Mouse (Mus musculus): ENCODE data around the gene Ank3. TPM values are rescaled to one million over a fixed set of nuclear protein-coding genes. Genes with fewer than 3 reads are reported as not detected.

The Ank3 gene
- polyA plus RNA-seq, 1 experiment, result 159 TPM

DNA sequence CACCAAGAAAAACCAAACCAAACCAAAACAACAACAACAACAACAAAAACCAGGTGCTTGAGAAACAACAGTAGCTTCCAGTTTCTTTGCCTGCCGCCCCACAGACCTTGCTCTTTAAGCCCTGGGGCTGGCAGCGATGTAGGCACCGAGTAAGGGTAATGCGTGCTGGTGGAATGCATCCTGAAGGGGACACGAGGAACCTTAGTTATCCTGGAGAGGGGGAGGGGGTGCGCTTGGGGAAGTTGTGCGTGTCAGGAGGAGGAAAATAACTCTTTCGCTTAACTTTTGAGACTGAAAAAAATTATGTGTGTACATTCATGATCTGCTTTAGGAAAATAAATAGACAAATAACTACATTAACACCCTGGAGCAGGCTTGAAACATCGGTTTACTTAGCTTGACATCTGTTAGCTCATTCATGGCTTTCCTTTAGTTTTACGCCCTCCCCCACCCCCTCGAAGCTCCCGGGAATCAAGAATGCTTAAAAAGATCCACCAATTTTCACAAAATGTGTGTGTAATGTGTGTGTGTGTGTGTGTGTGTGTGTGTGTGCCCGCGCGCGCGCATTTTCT, 1.3 kb downstream of the Ank3 start:
- DNase-seq (ENCODE audit: extremely low spot score in 1 of 2, low spot score in 1 of 2), result no peak

- no peak for DNase-seq (ENCODE audit: extremely low spot score in 1 of 2, low spot score in 1 of 2)
These were observed 6.9 kb downstream of the Ank3 start for GRCm38 (mm10) chr10:69405431-69405830.

- no peak for DNase-seq (ENCODE audit: extremely low spot score in 1 of 2, low spot score in 1 of 2)
These were observed 16.3 kb downstream of the Ank3 start for GRCm38 (mm10) chr10:69414888-69415287.

- no peak for DNase-seq (ENCODE audit: extremely low spot score in 1 of 2, low spot score in 1 of 2)
These were observed 20.1 kb downstream of the Ank3 start for GRCm38 (mm10) chr10:69418716-69419115.

- DNase-seq (ENCODE audit: extremely low spot score in 1 of 2, low spot score in 1 of 2), result no peak
These were observed 21.7 kb downstream of the Ank3 start for GRCm38 (mm10) chr10:69420306-69420705.

GRCm38 (mm10) chr10:69424051-69424450, 25.5 kb downstream of the Ank3 start:
- no peak for DNase-seq (ENCODE audit: extremely low spot score in 1 of 2, low spot score in 1 of 2)

DNA sequence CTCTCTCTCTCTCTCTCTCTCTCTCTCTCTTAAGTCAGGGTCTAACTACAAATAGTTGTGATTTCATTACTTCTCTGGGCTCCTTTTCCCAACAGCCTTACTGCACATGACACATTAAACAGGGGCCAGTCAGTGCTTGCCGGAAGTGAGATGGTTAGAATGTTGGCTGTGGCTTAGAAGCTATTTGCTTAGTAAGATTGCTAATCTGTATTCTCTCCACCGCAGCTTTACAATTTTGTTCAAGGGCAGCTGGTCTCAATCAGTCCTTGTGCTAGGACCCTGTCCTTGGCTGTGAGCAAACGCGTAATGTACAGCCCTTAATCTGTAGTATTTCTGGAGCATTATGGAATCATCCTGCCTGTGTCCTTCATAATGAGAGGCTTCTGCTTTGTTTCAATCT, 31.6 kb downstream of the Ank3 start:
- no peak for DNase-seq (ENCODE audit: extremely low spot score in 1 of 2, low spot score in 1 of 2)

GRCm38 (mm10) chr10:69431101-69431500, 32.5 kb downstream of the Ank3 start:
- no peak for DNase-seq (ENCODE audit: extremely low spot score in 1 of 2, low spot score in 1 of 2)

- DNase-seq (ENCODE audit: extremely low spot score in 1 of 2, low spot score in 1 of 2), result no peak
These were observed 36.6 kb downstream of the Ank3 start for GRCm38 (mm10) chr10:69435213-69435612.

DNA sequence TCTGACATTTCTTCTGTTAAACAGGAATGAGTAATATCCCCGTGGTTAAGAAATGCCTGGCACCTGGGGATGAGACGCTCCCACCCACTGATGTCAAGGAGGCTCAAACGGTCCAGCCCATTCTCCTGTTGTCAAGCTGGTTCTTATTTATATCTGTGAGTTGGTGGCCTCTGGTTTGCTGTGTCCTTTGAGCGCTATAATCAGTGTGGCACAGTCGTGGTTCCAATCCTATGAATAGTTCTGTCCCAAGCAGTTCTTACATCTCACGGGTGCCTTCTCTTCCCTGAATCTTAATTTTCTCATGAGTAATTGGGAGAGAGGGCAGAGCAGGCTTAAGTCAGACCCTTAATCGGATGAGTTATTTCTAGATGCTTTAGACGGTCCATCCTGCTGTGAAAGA, 40.9 kb downstream of the Ank3 start:
- no peak for DNase-seq (ENCODE audit: extremely low spot score in 1 of 2, low spot score in 1 of 2)

DNA sequence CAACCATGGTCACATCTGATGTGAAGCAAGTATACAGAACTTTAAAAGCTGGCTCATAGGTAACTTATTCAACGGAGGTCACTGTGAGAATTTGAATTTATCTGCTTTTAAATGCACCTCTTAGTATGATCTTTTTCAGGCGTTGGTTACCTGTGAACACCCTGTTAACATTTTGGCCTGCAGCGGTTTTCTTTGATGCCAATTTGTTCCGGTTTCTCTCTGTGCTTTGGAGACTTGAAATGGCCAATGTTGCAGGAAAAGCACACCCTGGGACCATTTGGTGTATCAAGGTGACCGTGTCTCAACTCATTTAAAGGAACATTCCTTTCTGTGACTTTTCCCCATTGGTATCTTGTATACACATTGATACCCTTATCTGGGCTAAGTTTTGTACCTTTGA, 46.0 kb downstream of the Ank3 start:
- DNase-seq (ENCODE audit: extremely low spot score in 1 of 2, low spot score in 1 of 2), result no peak

DNA sequence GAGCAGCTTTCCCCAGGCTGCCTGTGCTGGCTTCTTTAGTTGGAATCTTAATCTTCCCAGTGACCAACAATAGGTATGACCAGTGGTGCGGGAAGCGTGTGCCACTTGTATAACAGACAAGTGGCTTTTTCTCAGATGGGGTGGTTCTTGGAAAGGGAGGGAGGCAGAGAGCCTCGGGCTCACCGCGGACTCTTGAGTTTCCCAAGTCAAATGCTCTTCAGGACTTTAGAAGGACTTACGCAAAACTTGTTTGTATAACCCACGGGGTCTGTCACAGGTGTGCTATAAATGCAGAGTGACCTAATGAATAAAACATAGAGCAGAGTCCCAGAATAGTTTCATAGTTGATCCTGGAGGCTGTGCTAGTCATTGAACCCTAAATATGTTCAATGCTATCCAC, 47.4 kb downstream of the Ank3 start:
- DNase-seq (ENCODE audit: extremely low spot score in 1 of 2, low spot score in 1 of 2), result no peak

DNA sequence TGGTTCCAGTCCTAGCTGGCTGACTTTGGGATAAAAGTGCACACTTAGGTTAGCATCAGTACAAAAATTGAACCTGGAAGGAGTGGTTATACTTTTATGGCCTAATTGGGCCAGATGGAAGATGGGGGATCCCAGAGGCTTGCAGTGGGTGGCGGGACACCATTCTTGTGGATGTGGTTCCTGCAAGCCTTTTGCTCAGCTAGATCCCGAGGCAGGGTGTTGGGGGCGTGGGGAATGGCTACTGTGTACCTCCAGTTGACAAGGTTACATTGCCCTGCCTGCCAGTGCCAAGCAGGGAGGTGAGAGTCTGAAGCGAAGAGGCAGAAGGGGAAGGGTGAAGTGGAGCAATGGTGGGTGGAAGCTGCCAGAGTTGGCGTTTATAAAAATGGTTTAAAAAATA, 48.0 kb downstream of the Ank3 start:
- no peak for DNase-seq (ENCODE audit: extremely low spot score in 1 of 2, low spot score in 1 of 2)

GRCm38 (mm10) chr10:69447308-69447707, 48.7 kb downstream of the Ank3 start:
- no peak for DNase-seq (ENCODE audit: extremely low spot score in 1 of 2, low spot score in 1 of 2)

DNA sequence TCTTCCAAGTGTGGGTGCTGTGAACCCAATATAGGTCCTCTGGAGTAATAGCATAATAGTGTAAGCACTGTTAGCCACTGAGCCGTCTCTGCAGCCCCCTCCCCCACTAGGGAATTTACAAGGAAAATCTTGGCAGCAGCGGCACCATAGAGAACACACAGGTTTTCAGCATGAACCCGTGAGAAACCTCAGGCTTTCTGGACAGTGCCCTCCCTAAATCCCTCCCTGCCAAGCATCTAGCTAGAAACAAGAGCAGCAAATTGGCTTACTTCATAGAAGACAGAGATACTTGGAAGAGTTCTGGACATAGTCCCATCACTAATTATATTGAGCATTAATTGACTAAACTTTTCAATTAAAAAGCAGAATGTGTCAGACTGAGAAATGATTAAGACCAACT, 49.6 kb downstream of the Ank3 start:
- no peak for DNase-seq (ENCODE audit: extremely low spot score in 1 of 2, low spot score in 1 of 2)

DNA sequence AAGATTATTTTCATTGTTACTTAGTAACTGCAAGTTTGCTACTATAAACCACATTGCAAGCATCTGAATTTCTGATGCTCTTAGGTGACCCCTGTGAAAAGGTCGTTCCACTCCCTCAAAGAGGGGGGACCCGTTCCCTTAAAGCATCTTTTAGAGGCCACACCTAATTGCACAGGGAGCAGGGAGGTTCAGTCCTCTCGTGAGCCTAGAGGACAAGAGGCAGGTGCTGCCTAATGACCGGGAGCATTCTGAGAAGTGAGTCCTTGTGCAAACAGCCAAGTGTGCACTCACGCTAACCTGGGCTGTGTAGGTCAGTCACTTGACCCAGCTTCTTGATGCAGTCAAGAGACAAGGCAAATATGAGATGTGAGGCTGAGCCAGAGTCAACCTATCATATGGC, 52.4 kb downstream of the Ank3 start:
- DNase-seq (ENCODE audit: extremely low spot score in 1 of 2, low spot score in 1 of 2), result no peak

DNA sequence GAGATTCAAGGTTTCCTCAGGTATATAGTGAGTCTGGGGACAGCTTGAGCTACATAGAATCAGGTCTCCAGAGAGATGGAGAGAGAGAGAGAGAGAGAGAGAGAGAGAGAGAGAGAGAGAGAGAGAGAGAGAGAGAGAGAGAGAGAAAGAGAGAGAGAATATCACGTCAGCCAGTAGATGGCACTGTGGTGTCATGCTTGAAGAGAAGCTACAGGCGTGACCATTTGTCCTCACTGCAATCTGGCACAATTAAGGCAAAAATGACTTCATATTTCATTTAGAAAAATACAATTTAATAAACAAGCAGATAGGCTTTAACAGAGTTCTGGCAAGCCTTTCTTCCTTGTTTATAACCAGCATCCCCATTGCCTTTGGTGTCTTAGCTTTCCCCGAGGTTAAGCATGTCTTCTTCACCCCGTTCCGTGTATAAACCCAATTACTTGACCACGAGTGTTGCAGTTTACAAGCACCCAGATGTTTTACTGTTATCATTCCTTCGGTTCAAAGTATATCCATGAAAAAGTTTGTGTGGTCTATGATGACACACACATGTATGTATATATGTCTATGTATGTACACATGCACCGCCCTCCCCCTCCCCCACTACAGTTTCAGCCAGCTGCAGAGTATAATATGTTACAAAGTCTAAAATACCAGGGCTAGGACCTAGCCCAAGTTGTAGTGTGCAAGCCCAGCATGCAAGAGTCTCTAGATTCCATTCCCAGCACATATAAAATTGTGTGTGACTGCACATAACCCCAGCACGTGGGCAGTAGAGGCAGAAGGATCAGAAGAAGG, 53.8 kb downstream of the Ank3 start:
- DNase-seq (ENCODE audit: extremely low spot score in 1 of 2, low spot score in 1 of 2), result peak; percentile 26 to 90

DNA sequence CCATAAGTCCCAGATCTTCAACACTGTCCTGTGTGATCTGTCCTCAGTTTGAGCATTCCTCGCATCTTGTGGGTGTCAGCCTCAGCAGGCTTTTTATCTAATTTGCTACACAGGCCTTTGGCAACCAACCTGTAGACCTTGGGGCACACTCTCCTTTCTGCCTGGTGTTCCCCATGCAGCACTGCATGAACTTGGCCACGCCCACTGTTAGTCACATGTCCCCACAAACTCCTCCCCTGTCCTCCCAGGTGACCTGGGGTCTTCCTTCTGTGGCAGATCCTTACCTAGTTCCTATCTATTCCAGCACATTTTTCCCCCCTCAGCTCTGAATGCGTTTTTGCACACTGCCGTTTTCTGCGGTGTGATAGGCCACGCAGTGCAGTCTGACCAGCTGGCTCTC, 55.0 kb downstream of the Ank3 start:
- DNase-seq (ENCODE audit: extremely low spot score in 1 of 2, low spot score in 1 of 2), result no peak

GRCm38 (mm10) chr10:69454480-69454879, 55.9 kb downstream of the Ank3 start:
- peak in 1 of 2 experiments; percentile 37 for DNase-seq (ENCODE audit: extremely low spot score in 1 of 2, low spot score in 1 of 2)

DNA sequence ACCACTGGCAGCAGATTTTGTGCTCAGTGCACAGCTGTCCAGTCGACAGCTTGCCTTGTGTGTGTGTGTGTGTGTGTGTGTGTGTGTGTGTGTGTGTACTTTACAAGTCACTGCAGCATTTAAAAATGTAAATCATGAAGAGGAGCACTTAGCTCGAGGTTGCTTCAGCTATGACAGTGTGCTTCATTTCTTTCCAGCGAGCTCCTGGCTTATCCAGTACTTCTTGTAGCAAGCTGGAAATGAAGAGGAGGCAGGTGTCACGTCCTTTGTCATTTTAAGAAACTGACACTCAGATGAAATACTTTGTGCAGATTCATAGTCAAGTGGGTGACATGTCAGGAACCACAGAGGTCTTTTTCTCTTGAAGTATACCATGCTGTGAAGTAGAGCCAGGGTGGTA, 66.3 kb downstream of the Ank3 start:
- DNase-seq (ENCODE audit: extremely low spot score in 1 of 2, low spot score in 1 of 2), result peak in 1 of 2 experiments; percentile 22

- peak; percentile 67 to 85 for DNase-seq (ENCODE audit: extremely low spot score in 1 of 2, low spot score in 1 of 2)
These were observed 67.1 kb downstream of the Ank3 start for GRCm38 (mm10) chr10:69465558-69466200.

DNA sequence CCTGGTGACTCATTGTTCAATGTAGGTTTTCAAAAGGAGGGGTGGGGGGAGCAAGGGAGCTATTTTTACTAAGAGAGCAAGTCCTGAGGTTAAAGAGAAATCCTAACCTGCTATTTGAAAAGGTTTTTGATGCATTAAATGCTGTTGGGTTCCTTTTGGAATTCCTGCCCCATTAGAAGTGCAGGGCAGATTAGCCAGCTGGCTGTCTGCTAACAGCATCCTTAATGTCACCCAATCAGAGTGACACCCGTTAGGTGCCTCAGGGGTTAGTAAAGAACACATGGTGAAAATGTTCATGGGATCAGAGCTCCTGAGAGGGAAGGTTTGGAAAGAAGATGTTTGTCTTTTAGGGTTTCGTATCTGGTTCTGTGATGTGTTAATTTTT, 67.6 kb downstream of the Ank3 start:
- no peak for DNase-seq (ENCODE audit: extremely low spot score in 1 of 2, low spot score in 1 of 2)

All from frontal cortex, adult 2 months (tissue).